Mouse (Mus musculus): ENCODE measurements at regions not wholly inside any gene's neighbourhood (a gene's known extent, or its start where the extent isn't known, plus 50 kb on each side); places are given as distances from the start of the nearest gene placed in this dataset.

DNA sequence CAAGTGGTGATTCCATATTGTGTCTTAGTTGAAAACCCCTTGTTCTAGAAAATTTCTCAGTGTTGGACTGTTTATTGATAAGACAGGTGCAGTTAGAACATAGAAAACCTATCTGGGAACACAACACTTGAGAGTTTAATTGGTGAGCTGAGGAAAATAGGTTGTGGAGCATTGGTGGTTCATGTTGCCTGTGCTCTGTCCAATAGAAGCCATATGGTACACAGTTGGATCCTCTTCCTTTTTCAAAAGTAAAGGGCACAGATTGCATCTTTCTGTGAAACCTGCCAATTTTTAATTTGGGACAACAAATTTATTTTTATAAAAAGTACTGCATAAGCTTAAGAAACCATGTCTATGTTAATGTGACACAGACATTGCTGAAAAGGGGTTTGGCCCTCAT is 1499.8 kb downstream of the Cntnap5b start:
- peak; percentile 81 for DNase-seq (ENCODE audit: low read depth, low spot score)

- peak; percentile 36 for DNase-seq (ENCODE audit: low read depth, low spot score)
These were observed 1501.1 kb downstream of the Cntnap5b start for GRCm38 (mm10) chr1:101273633-101274032.

GRCm38 (mm10) chr1:101285416-101285815 is 1512.9 kb downstream of the Cntnap5b start:
- DNase-seq (ENCODE audit: low read depth, low spot score) = no peak
